Mouse (Mus musculus) cerebellum, adult 18-20 months (tissue): Measurements from ENCODE around the gene Rps7.

Experiments used
- DNase-seq, 2 experiments: peaks; one replicate each; pipeline ENCODE4 v3.0.0; 2021

Rps7 gene

GRCm38 (mm10) chr12:28635535-28636476 lies at the start of gene Rps7:
Rps7 (minus strand) TSS chr12:28635953.
- peak; percentile 91 to 92 for DNase-seq

GRCm38 (mm10) chr12:28684674-28685073 lies 48.9 kb upstream of the Rps7 start:
- no peak for DNase-seq

- no peak for DNase-seq
Measured at GRCm38 (mm10) chr12:28675925-28676209, 40.1 kb upstream of the Rps7 start.

- DNase-seq, result peak; percentile 86 to 88
Measured at GRCm38 (mm10) chr12:28675121-28675924, 39.6 kb upstream of the Rps7 start, which contains the start of gene Adi1. Adi1 (plus strand) TSS chr12:28675231.

- no peak for DNase-seq
Measured at GRCm38 (mm10) chr12:28674038-28674720, 38.4 kb upstream of the Rps7 start.

- no peak for DNase-seq
Measured at GRCm38 (mm10) chr12:28667287-28667686, 31.5 kb upstream of the Rps7 start.

- no peak for DNase-seq
Measured at GRCm38 (mm10) chr12:28666734-28667133, 31.0 kb upstream of the Rps7 start.

- DNase-seq, result no peak
Measured at GRCm38 (mm10) chr12:28662628-28663027, 26.9 kb upstream of the Rps7 start.

- DNase-seq, result peak; percentile 87 to 92
Measured at GRCm38 (mm10) chr12:28649141-28650110, 13.7 kb upstream of the Rps7 start, which contains the start of gene Rnaseh1. Rnaseh1 (plus strand) TSS chr12:28649602.

GRCm38 (mm10) chr12:28638778-28639177 lies 3.0 kb upstream of the Rps7 start:
- no peak for DNase-seq

GRCm38 (mm10) chr12:28636543-28636942 lies 790 bp upstream of the Rps7 start:
- DNase-seq, result no peak

GRCm38 (mm10) chr12:28635058-28635534 lies 657 bp downstream of the Rps7 start:
- DNase-seq, result no peak

GRCm38 (mm10) chr12:28628436-28628835 lies 7.3 kb downstream of the Rps7 start:
- no peak for DNase-seq

GRCm38 (mm10) chr12:28627092-28627491 lies 8.7 kb downstream of the Rps7 start:
- no peak for DNase-seq

- no peak for DNase-seq
Measured at GRCm38 (mm10) chr12:28625407-28625806, 10.3 kb downstream of the Rps7 start.

- DNase-seq, result no peak
Measured at GRCm38 (mm10) chr12:28624251-28624650, 11.5 kb downstream of the Rps7 start.

GRCm38 (mm10) chr12:28623195-28623594 lies 12.6 kb downstream of the Rps7 start, which contains the start of gene Colec11:
Colec11 (minus strand) TSS chr12:28623377.
- DNase-seq, result no peak

GRCm38 (mm10) chr12:28622641-28623040 lies 13.1 kb downstream of the Rps7 start:
- no peak for DNase-seq

- DNase-seq, result no peak
Measured at GRCm38 (mm10) chr12:28622167-28622532, 13.6 kb downstream of the Rps7 start.

- DNase-seq, result no peak
Measured at GRCm38 (mm10) chr12:28621451-28622166, 14.1 kb downstream of the Rps7 start.

GRCm38 (mm10) chr12:28617297-28617696 lies 18.5 kb downstream of the Rps7 start:
- DNase-seq, result no peak
